Mouse (Mus musculus) adrenal gland, postnatal 36 days (tissue): ENCODE measurements around the gene Bace1. TPM values are rescaled to one million over a fixed set of nuclear protein-coding genes. Genes with fewer than 3 reads are reported as not detected.

Experiments
- DNase-seq, 2 experiments: peaks; one replicate each; pipeline ENCODE4 v3.0.0; 2021; ENCODE audit warnings: mixed read lengths in 1 of 2
- total RNA-seq, 2 experiments: library from RNA; stranded (reverse); gene quantifications; 2 replicates each; pipeline ENCODE4 v1.2.3; 2021

The Bace1 gene
- total RNA-seq, 2 experiments from 2014 or later = 24.3 to 32.0 TPM

DNA sequence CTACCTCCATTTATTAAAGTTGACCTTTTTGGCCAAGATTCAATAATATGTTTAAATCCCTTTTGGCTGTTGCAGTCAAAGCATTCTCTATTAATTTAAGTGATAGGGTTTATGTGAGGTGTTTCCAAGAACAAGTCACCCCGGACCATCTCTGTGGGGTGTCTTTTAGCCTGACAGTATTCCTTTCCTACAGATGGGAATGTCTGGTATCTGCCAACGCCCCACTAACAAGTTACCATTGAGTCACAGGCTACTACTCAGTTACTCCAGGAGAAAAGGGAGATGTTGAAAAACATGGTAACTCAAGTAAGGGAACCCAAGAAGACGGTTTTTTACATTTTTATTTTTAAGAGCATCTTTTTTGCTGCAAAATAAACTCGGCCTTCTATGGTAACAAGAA is 66.8 kb downstream of the Bace1 start:
- no peak for DNase-seq

DNA sequence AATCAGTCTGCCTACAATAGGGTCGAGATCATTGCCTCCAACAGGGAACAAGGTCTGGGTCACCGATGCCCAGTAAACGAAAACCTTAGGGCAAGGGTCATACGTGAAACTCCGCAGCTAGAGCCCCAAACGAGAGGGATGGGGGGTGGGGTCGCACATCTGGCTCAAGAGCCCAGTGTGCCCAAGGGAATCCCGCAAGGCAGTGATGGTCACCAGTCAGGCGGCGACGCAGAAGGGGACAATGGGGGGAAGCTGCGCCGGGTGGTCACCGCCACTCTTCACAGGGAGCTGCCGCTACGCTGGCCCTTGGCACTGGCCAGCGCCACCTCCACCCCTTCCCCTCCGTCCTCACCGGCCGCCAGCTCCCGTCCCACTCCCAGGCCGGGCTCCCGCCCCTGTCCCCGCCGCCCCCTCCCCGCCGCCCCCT is 67.4 kb downstream of the Bace1 start:
- no peak for DNase-seq

DNA sequence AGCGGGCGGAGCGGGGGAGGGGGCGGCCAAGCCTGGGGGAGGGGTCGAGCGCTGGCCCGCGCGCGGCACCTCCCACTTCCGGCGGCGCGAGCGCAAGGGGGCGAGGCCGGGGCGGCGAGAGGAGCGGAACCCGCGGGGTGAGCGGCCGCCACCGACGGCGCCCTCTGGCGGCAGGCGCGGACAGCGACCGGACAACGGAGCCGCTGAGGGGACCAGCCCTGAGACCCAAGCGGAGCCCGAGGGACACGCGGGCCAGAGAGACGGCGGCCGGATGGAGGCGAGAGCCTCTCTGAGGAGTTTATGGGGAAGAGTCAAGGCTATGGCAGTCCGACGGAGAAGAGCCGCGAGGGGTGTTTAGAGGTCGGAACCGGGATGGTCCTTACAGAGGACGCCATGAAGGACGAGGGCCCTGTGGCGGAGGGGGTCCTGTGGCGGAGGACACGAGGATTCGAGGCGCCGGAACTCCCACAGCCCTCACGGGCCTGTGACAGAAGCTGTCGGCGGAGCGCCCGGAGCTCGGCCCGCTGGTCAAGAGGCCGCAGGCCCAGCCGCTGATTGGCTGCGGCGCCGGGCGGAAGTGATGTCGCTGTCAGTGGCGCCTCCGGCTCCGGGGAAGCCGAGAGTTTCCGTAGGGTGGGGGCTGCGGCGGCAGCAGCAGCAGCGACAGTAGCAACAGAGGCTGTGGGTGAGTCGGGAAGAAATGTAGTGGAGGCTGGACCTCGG is 68.1 kb downstream of the Bace1 start, which contains the start of the genes Pcsk7 and Rnf214:
Gene Pcsk7 (plus strand): TSS at position 143 of the 723 bp plus-strand sequence.
Gene Rnf214 (minus strand): TSS at position 557 of the 723 bp plus-strand sequence.
- peak; percentile 96 to 97 for DNase-seq

DNA sequence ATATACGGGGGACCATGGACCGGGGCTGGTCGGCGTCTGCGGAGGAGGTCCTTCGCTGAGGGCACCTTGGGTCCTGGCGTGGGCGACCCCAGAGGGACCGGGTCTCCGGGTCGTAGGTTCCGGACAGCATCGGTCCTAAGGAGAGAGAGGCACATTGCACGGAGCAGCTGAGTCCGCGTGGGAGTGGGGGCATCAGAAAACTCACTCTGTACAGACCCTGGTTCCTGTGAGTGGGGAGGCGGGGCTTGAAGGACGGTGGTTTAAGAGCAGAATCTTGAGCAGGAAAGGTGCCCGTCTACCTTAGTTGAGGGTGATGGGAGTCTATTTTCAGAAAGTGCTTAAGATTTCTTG is 68.7 kb downstream of the Bace1 start:
- peak in 1 of 2 experiments; percentile 30 for DNase-seq

DNA sequence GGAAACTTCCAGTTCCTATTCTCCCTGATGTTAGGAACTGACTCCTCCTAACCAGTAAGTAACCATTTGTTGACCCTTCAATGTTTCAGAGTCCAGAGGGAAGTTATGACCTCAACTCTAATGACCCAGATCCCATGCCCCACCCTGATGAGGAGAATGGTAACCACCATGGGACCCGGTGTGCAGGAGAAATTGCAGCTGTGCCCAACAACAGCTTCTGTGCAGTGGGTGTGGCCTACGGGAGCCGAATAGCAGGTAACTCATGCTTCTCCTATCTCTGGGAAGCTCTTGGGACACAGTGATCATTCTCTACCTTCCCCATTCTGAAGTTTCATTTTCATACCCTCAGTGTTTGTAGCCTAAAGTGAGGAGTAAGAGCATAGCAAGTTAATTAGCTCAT is 72.6 kb downstream of the Bace1 start:
- no peak for DNase-seq

DNA sequence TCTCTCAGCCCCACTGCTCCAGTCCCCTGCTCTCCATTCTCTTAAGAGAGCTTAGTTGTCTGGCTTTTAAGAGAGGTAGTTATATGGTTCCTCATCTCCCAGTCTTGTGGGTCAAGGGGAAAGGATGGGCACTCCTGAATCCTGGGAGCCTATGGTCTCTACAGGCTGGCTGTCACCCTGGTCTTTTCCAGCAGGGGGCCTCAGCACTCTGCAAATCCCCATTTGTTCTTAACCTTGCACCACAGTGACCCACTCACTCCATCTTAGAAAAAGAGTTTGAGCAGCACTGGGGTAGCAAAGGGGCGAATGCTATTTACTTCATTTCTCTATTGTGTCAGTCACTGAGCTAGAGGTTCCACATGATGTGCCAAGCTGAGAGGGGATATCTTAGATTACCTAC is 73.3 kb downstream of the Bace1 start:
- peak; percentile 74 to 78 for DNase-seq

Other genes with a start within 250 kb of the Bace1 start
- 10 to 100 TPM; 11.6 to 12.2 TPM for gene Cep164, start 9.9 kb upstream of the Bace1 start, total RNA-seq
- gene Pcsk7, start 67.9 kb downstream of the Bace1 start, total RNA-seq = 10 to 100 TPM; 26.9 to 28.6 TPM
- 10 to 100 TPM; 42.5 to 46.6 TPM for gene Rnf214, start 68.3 kb downstream of the Bace1 start, total RNA-seq
- gene Tagln, start 97.5 kb downstream of the Bace1 start, total RNA-seq = 100 to 1,000 TPM in 1 of 2 experiments, 10 to 100 TPM in 1; 90.4 to 182 TPM
- 100 to 1,000 TPM; 161 to 261 TPM for gene Sidt2, start 116.7 kb downstream of the Bace1 start, total RNA-seq
- 100 to 1,000 TPM; 148 to 173 TPM for gene Pafah1b2, start 174.1 kb downstream of the Bace1 start, total RNA-seq
- gene Sik3, start 174.2 kb downstream of the Bace1 start, total RNA-seq = 10 to 100 TPM; 55.1 to 60.0 TPM